Mouse (Mus musculus): ENCODE data around the gene Drc1.
A peak's percentile ranks its signal among the peaks of the same experiment; 100 is the strongest.

The Drc1 gene

DNA sequence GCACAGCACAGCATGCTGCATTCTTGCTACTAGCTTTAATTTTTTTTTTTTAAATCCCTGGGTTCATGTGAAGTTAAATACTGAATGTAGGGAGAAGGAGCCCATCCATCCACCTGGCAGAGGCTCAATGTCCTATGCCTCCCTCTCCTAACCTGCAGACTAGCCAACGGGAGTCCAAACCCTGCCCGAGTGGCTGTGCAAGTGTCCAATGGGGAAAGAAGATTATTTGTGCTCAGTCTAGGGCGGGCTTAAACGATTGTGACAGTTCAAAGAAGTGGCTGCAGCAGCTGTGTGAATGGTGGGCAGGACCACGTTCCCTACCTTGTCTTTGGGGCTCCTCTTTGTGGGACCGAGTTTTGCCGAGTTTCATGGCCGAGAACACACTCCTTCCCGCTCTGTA is 125.7 kb downstream of the Drc1 start:
- no peak for DNase-seq (ENCODE audit: inconsistent age in 2 of 2, low spot score in 1 of 2)

GRCm38 (mm10) chr5:30411524-30411923 is 130.3 kb downstream of the Drc1 start:
- DNase-seq (ENCODE audit: inconsistent age in 2 of 2, low spot score in 1 of 2), result peak in 1 of 2 experiments; percentile 26

GRCm38 (mm10) chr5:30415381-30415780 is 134.2 kb downstream of the Drc1 start:
- peak; percentile 31 to 67 for DNase-seq (ENCODE audit: inconsistent age in 2 of 2, low spot score in 1 of 2)

- DNase-seq (ENCODE audit: inconsistent age in 2 of 2, low spot score in 1 of 2), result no peak
Observed at GRCm38 (mm10) chr5:30415876-30416275, 134.7 kb downstream of the Drc1 start.
